Mouse (Mus musculus): ENCODE measurements around the gene Ak7. TPM values are rescaled to one million over a fixed set of nuclear protein-coding genes. Genes with fewer than 3 reads are reported as not detected.

The Ak7 gene
- 0.60 and 2.0 TPM in 2 replicates for polyA plus RNA-seq (2015; fragmentation: Nextera tagmentation; extraction: Ambion mirVana)

GRCm38 (mm10) chr12:105705799-105706487 is at the start of gene Ak7:
Gene Ak7 (plus strand): TSS chr12:105705976.
- Histone ChIP-seq H3K27me3 (no peaks in the 10 kb centered on the region), H3K4me3 (no peak within 1 kb of the TSS), H3K27ac (replicated peaks) (no peak within 1 kb of the TSS), H3K9me3 (no peaks in the 10 kb centered on the region), H3K36me3 (peaks cover 11% of the 10 kb centered on the region; the same call in 1 of the 2 replicates), H3K4me2 (replicated peaks) (no peak within 1 kb of the TSS), H3K4me1 (no peaks in the 10 kb centered on the region), H3K9ac (replicated peaks) (no peak within 1 kb of the TSS)
- no peak for ATAC-seq (replicated peaks)
- 12% methylated on average over 22 of the region's 22 CpGs for WGBS

GRCm38 (mm10) chr12:105676274-105676673 is 29.5 kb upstream of the Ak7 start:
- ATAC-seq (replicated peaks): no peak
- no peaks in the 10 kb centered on the region for H3K27me3 ChIP-seq
- no peak overlapping the region for H3K27ac ChIP-seq (replicated peaks)
- H3K9me3 ChIP-seq: no peaks in the 10 kb centered on the region
- peaks cover 19% of the 10 kb centered on the region for H3K36me3 ChIP-seq
- 93% methylated on average over 8 of the region's 8 CpGs for WGBS
- no peak overlapping the region for H3K9ac ChIP-seq (replicated peaks)
- H3K4me3 ChIP-seq: no peak overlapping the region
- no peak overlapping the region for H3K4me2 ChIP-seq (replicated peaks)
- no peaks in the 10 kb centered on the region for H3K4me1 ChIP-seq

- no peak for ATAC-seq (replicated peaks)
- WGBS: 92% methylated on average over 7 of the region's 7 CpGs
- peaks cover 12% of the 10 kb centered on the region for H3K4me1 ChIP-seq
These were observed 27.6 kb upstream of the Ak7 start for GRCm38 (mm10) chr12:105678211-105678610.

GRCm38 (mm10) chr12:105678762-105679161 is 27.0 kb upstream of the Ak7 start:
- H3K4me2 ChIP-seq (replicated peaks): no peak overlapping the region
- H3K36me3 ChIP-seq: peaks cover 6% of the 10 kb centered on the region; the same call in 1 of the 2 replicates
- H3K4me1 ChIP-seq: peaks cover 18% of the 10 kb centered on the region
- H3K4me3 ChIP-seq: no peak overlapping the region
- no peak overlapping the region for H3K9ac ChIP-seq (replicated peaks)
- WGBS: 96% methylated on average over 3 of the region's 3 CpGs
- H3K9me3 ChIP-seq: no peaks in the 10 kb centered on the region
- H3K27me3 ChIP-seq: no peaks in the 10 kb centered on the region
- H3K27ac ChIP-seq (replicated peaks): no peak overlapping the region
- ATAC-seq (replicated peaks): no peak

More at GRCm38 (mm10) chr12:105678211-105678610, 27.6 kb upstream of the Ak7 start:
- peaks cover 12% of the 10 kb centered on the region for H3K36me3 ChIP-seq
- no peaks in the 10 kb centered on the region for H3K9me3 ChIP-seq
- no peak overlapping the region for H3K4me3 ChIP-seq
- no peak overlapping the region for H3K27ac ChIP-seq (replicated peaks)
- no peak overlapping the region for H3K9ac ChIP-seq (replicated peaks)
- no peak overlapping the region for H3K4me2 ChIP-seq (replicated peaks)
- no peaks in the 10 kb centered on the region for H3K27me3 ChIP-seq

- Histone ChIP-seq H3K4me2 (replicated peaks) (peak within 1 kb of the TSS; percentile 91), H3K9ac (replicated peaks) (peak within 1 kb of the TSS; percentile 80), H3K27ac (replicated peaks) (peak within 1 kb of the TSS; percentile 94), H3K36me3 (peaks cover 4% of the 10 kb centered on the region; the same call in 1 of the 2 replicates), H3K9me3 (no peaks in the 10 kb centered on the region), H3K4me3 (peak within 1 kb of the TSS; percentile 86), H3K4me1 (peaks cover 40% of the 10 kb centered on the region), H3K27me3 (no peaks in the 10 kb centered on the region)
- WGBS: 1% methylated on average over 41 of the region's 41 CpGs
- ATAC-seq (replicated peaks): peak; percentile 62
These were observed 21.6 kb upstream of the Ak7 start, which contains the start of gene Gskip for GRCm38 (mm10) chr12:105683933-105684901. Gene Gskip (plus strand): TSS chr12:105684829.

GRCm38 (mm10) chr12:105685001-105685691 is 20.6 kb upstream of the Ak7 start, which contains the start of gene Atg2b:
Gene Atg2b (minus strand): TSS chr12:105685211.
- Histone ChIP-seq H3K4me2 (replicated peaks) (peak within 1 kb of the TSS; percentile 91), H3K27ac (replicated peaks) (peak within 1 kb of the TSS; percentile 94), H3K4me3 (peak within 1 kb of the TSS; percentile 86), H3K36me3 (peaks cover 13% of the 10 kb centered on the region), H3K9me3 (no peaks in the 10 kb centered on the region), H3K4me1 (peaks cover 40% of the 10 kb centered on the region), H3K27me3 (no peaks in the 10 kb centered on the region), H3K9ac (replicated peaks) (peak within 1 kb of the TSS; percentile 80)
- peak; percentile 91 for ATAC-seq (replicated peaks)
- WGBS: under 1% methylated on average over 73 of the region's 73 CpGs

- Histone ChIP-seq H3K9me3 (no peaks in the 10 kb centered on the region), H3K4me3 (peak overlapping the region; percentile 86; the same call in 1 of the 2 replicates), H3K4me1 (peaks cover 40% of the 10 kb centered on the region), H3K36me3 (peaks cover 21% of the 10 kb centered on the region), H3K27me3 (no peaks in the 10 kb centered on the region), H3K9ac (replicated peaks) (no peak overlapping the region), H3K4me2 (replicated peaks) (no peak overlapping the region), H3K27ac (replicated peaks) (no peak overlapping the region)
- 90% methylated on average over 3 of the region's 3 CpGs for WGBS
- no peak for ATAC-seq (replicated peaks)
These were observed 19.0 kb upstream of the Ak7 start for GRCm38 (mm10) chr12:105686791-105687190.

GRCm38 (mm10) chr12:105687416-105687815 is 18.4 kb upstream of the Ak7 start:
- Histone ChIP-seq H3K4me3 (no peak overlapping the region), H3K36me3 (peaks cover 25% of the 10 kb centered on the region), H3K4me1 (peaks cover 36% of the 10 kb centered on the region), H3K4me2 (replicated peaks) (no peak overlapping the region), H3K9ac (replicated peaks) (no peak overlapping the region), H3K9me3 (no peaks in the 10 kb centered on the region), H3K27ac (replicated peaks) (no peak overlapping the region), H3K27me3 (no peaks in the 10 kb centered on the region)
- 87% methylated on average over 4 of the region's 4 CpGs for WGBS
- ATAC-seq (replicated peaks): no peak

- no peak for ATAC-seq (replicated peaks)
- Histone ChIP-seq H3K4me3 (no peak overlapping the region), H3K4me1 (peaks cover 24% of the 10 kb centered on the region), H3K9ac (replicated peaks) (no peak overlapping the region), H3K27me3 (no peaks in the 10 kb centered on the region), H3K9me3 (no peaks in the 10 kb centered on the region), H3K4me2 (replicated peaks) (no peak overlapping the region), H3K36me3 (peaks cover 31% of the 10 kb centered on the region), H3K27ac (replicated peaks) (no peak overlapping the region)
- 89% methylated on average over 4 of the region's 4 CpGs for WGBS
These were observed 17.2 kb upstream of the Ak7 start for GRCm38 (mm10) chr12:105688546-105688945.

GRCm38 (mm10) chr12:105689435-105689834 is 16.3 kb upstream of the Ak7 start:
- 94% methylated on average over 13 of the region's 13 CpGs for WGBS
- H3K4me1 ChIP-seq: peaks cover 19% of the 10 kb centered on the region
- no peaks in the 10 kb centered on the region for H3K27me3 ChIP-seq
- no peak overlapping the region for H3K4me3 ChIP-seq
- H3K36me3 ChIP-seq: peaks cover 39% of the 10 kb centered on the region
- H3K9ac ChIP-seq (replicated peaks): no peak overlapping the region
- H3K9me3 ChIP-seq: no peaks in the 10 kb centered on the region
- H3K27ac ChIP-seq (replicated peaks): no peak overlapping the region
- H3K4me2 ChIP-seq (replicated peaks): no peak overlapping the region
- ATAC-seq (replicated peaks): no peak

GRCm38 (mm10) chr12:105694021-105694420 is 11.8 kb upstream of the Ak7 start:
- Histone ChIP-seq H3K9me3 (no peaks in the 10 kb centered on the region), H3K4me2 (replicated peaks) (no peak overlapping the region), H3K9ac (replicated peaks) (no peak overlapping the region), H3K27ac (replicated peaks) (no peak overlapping the region), H3K4me3 (no peak overlapping the region), H3K36me3 (peaks cover 36% of the 10 kb centered on the region), H3K27me3 (no peaks in the 10 kb centered on the region), H3K4me1 (no peaks in the 10 kb centered on the region)
- 98% methylated on average over 2 of the region's 2 CpGs for WGBS
- ATAC-seq (replicated peaks): no peak
